Mouse (Mus musculus): ENCODE results near the gene Rai1. TPM values are rescaled to one million over a fixed set of nuclear protein-coding genes. Genes with fewer than 3 reads are reported as not detected.

Rai1 gene
- polyA plus RNA-seq, 2 experiments: 4.5 to 7.2 TPM

GRCm38 (mm10) chr11:60120586-60121262 lies 15.9 kb downstream of the Rai1 start:
- DNase-seq (ENCODE audit: low read depth in 3 of 3, low spot score in 3 of 3) (no peak), ATAC-seq (ENCODE audit: insufficient read depth) (no peak)
- Histone ChIP-seq H3K27me3 (ENCODE audit: control insufficient read depth, insufficient read depth, low read length) (no peaks in the 10 kb centered on the region), H3K4me3 (ENCODE audit: insufficient read depth in 1 of 2, low read depth in 2 of 2, low read length in 2 of 2) (no peak overlapping the region), H3K9ac (replicated peaks) (no peak overlapping the region), H3K4me1 (replicated peaks; ENCODE audit: control insufficient read depth in 2 of 2, insufficient read depth in 2 of 2, low read length in 1 of 2) (peaks cover 6 to 8% of the 10 kb centered on the region in 2 experiments), H3K36me3 (replicated peaks; ENCODE audit: control insufficient read depth, insufficient read depth, low read depth) (no peaks in the 10 kb centered on the region), H3K27ac (no peak overlapping the region), H3K4me2 (ENCODE audit: low read depth) (no peak overlapping the region), H3K9me3 (ENCODE audit: control insufficient read depth, low read length) (no peaks in the 10 kb centered on the region)
- TF ChIP-seq CTCF (IDR thresholded peaks at IDR 0.05; ENCODE audit: low read depth) (no peak), EP300 (IDR thresholded peaks at IDR 0.05; ENCODE audit: low read depth) (no peak)
- WGBS (ENCODE audit: insufficient replicate concordance): 65% methylated on average over 2 of the region's 2 CpGs

GRCm38 (mm10) chr11:60122611-60123010 lies 17.8 kb downstream of the Rai1 start:
- no peaks in the 10 kb centered on the region for H3K27me3 ChIP-seq (ENCODE audit: control insufficient read depth, insufficient read depth, low read length)
- no peak for DNase-seq (ENCODE audit: low read depth in 3 of 3, low spot score in 3 of 3)
- no peak overlapping the region for H3K27ac ChIP-seq
- H3K9ac ChIP-seq (replicated peaks): no peak overlapping the region
- no peak for TF ChIP-seq CTCF (IDR thresholded peaks at IDR 0.05; ENCODE audit: low read depth)
- no peak for TF ChIP-seq EP300 (IDR thresholded peaks at IDR 0.05; ENCODE audit: low read depth)
- H3K4me2 ChIP-seq (ENCODE audit: low read depth): no peak overlapping the region
- no peaks in the 10 kb centered on the region for H3K36me3 ChIP-seq (replicated peaks; ENCODE audit: control insufficient read depth, insufficient read depth, low read depth)
- ATAC-seq (ENCODE audit: insufficient read depth): no peak
- no peaks in the 10 kb centered on the region for H3K9me3 ChIP-seq (ENCODE audit: control insufficient read depth, low read length)
- no peak overlapping the region for H3K4me3 ChIP-seq (ENCODE audit: insufficient read depth in 1 of 2, low read depth in 2 of 2, low read length in 2 of 2)
- peaks cover 0 to 14% of the 10 kb centered on the region in 2 experiments; a peak in 2 of 4 replicates for H3K4me1 ChIP-seq (replicated peaks; ENCODE audit: control insufficient read depth in 2 of 2, insufficient read depth in 2 of 2, low read length in 1 of 2)

- no peak overlapping the region for H3K27ac ChIP-seq
- no peak overlapping the region for H3K4me3 ChIP-seq (ENCODE audit: insufficient read depth in 1 of 2, low read depth in 2 of 2, low read length in 2 of 2)
- ATAC-seq (ENCODE audit: insufficient read depth): no peak
- no peaks in the 10 kb centered on the region for H3K9me3 ChIP-seq (ENCODE audit: control insufficient read depth, low read length)
- no peak overlapping the region for H3K4me2 ChIP-seq (ENCODE audit: low read depth)
- TF ChIP-seq EP300 (IDR thresholded peaks at IDR 0.05; ENCODE audit: low read depth): no peak
- peak; percentile 31; the same call in 1 of the 2 replicates for TF ChIP-seq CTCF (IDR thresholded peaks at IDR 0.05; ENCODE audit: low read depth)
- no peak overlapping the region for H3K9ac ChIP-seq (replicated peaks)
- H3K4me1 ChIP-seq (replicated peaks; ENCODE audit: control insufficient read depth in 2 of 2, insufficient read depth in 2 of 2, low read length in 1 of 2): peaks cover 0 to 12% of the 10 kb centered on the region in 2 experiments; a peak in 2 of 4 replicates
- no peaks in the 10 kb centered on the region for H3K36me3 ChIP-seq (replicated peaks; ENCODE audit: control insufficient read depth, insufficient read depth, low read depth)
- no peaks in the 10 kb centered on the region for H3K27me3 ChIP-seq (ENCODE audit: control insufficient read depth, insufficient read depth, low read length)
- DNase-seq (ENCODE audit: low read depth in 3 of 3, low spot score in 3 of 3): no peak
Observed at GRCm38 (mm10) chr11:60127048-60127447, 22.2 kb downstream of the Rai1 start.

DNA sequence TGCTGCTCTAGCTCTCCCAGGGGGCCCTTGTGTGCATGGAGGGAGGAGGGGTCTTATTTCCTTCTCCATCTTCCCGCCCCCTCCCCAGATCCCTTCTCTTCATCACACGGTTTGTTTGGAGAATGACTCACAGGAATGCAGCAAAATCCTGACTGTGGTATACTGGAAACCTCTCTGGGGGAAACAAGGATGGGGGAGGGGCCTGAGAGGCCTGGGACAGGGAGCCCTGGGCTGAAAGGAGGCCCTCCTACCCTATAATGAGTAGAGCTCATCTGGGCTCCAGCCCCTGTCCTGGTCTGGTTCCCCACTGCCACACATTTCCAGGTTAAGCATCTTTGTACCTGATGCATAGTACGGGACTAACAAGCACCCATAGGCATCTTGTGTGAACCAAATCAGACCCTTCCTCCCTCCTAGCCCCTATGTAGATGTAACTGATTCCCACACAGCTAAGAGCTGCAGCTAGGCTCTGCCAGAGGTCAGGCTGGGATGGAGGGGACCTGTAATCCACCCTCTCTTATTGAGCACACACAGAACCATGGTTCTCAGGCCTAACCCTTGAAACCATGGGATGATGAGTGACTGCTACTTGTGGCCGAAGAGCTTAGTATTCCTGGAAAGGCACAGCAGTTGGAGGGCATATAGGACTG lies 23.2 kb downstream of the Rai1 start:
- Histone ChIP-seq H3K9ac (replicated peaks) (no peak overlapping the region), H3K4me3 (ENCODE audit: insufficient read depth in 1 of 2, low read depth in 2 of 2, low read length in 2 of 2) (no peak overlapping the region), H3K27me3 (ENCODE audit: control insufficient read depth, insufficient read depth, low read length) (no peaks in the 10 kb centered on the region), H3K9me3 (ENCODE audit: control insufficient read depth, low read length) (no peaks in the 10 kb centered on the region), H3K4me1 (replicated peaks; ENCODE audit: control insufficient read depth in 2 of 2, insufficient read depth in 2 of 2, low read length in 1 of 2) (peaks cover 0 to 12% of the 10 kb centered on the region in 2 experiments; a peak in 2 of 4 replicates), H3K36me3 (replicated peaks; ENCODE audit: control insufficient read depth, insufficient read depth, low read depth) (no peaks in the 10 kb centered on the region), H3K4me2 (ENCODE audit: low read depth) (no peak overlapping the region), H3K27ac (no peak overlapping the region)
- 62% methylated on average over 4 of the region's 4 CpGs for WGBS (ENCODE audit: insufficient replicate concordance)
- DNase-seq (ENCODE audit: low read depth in 3 of 3, low spot score in 3 of 3): no peak
- TF ChIP-seq EP300 (IDR thresholded peaks at IDR 0.05; ENCODE audit: low read depth) (no peak), CTCF (IDR thresholded peaks at IDR 0.05; ENCODE audit: low read depth) (no peak)
- no peak for ATAC-seq (ENCODE audit: insufficient read depth)

DNA sequence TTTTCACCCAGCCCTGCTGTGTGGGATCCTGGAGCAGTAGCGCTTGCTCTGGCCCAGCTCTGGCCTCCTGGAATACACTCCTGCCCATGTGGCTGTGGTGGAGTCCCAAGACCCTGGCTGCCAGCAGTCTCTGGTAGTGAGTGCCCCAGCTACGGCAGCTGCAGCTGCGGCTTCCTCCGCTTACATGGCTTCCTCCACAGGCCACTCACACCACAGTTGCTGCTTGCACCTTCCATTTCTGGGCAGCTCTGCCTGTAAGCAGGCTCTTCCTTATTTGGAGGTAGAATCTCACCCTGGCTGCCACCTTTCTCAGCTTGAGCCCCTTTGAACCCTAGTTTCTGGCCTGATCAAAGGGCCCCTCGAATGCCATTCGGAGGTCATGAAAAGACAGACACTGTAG lies 25.7 kb downstream of the Rai1 start:
- Histone ChIP-seq H3K4me1 (replicated peaks; ENCODE audit: control insufficient read depth in 2 of 2, insufficient read depth in 2 of 2, low read length in 1 of 2) (peaks cover 0 to 22% of the 10 kb centered on the region in 2 experiments; a peak in 2 of 4 replicates), H3K9me3 (ENCODE audit: control insufficient read depth, low read length) (no peaks in the 10 kb centered on the region), H3K4me2 (ENCODE audit: low read depth) (no peak overlapping the region), H3K9ac (replicated peaks) (no peak overlapping the region), H3K36me3 (replicated peaks; ENCODE audit: control insufficient read depth, insufficient read depth, low read depth) (no peaks in the 10 kb centered on the region), H3K27ac (no peak overlapping the region), H3K4me3 (ENCODE audit: insufficient read depth in 1 of 2, low read depth in 2 of 2, low read length in 2 of 2) (no peak overlapping the region), H3K27me3 (ENCODE audit: control insufficient read depth, insufficient read depth, low read length) (no peaks in the 10 kb centered on the region)
- 50% methylated on average over 6 of the region's 6 CpGs for WGBS (ENCODE audit: insufficient replicate concordance)
- no peak for TF ChIP-seq EP300 (IDR thresholded peaks at IDR 0.05; ENCODE audit: low read depth)
- TF ChIP-seq CTCF (IDR thresholded peaks at IDR 0.05; ENCODE audit: low read depth): no peak
- DNase-seq (ENCODE audit: low read depth in 3 of 3, low spot score in 3 of 3) (no peak), ATAC-seq (ENCODE audit: insufficient read depth) (no peak)
